Mouse (Mus musculus): Measurements from ENCODE around the gene Kcna1.

GRCm38 (mm10) chr6:126645044-126645541 lies 1.1 kb downstream of the Kcna1 start:
- TF ChIP-seq TBP (conservative IDR thresholded peaks at IDR 0.05; ENCODE audit: low read depth, low read length) (no peak), NRF1 (IDR thresholded peaks at IDR 0.05; ENCODE audit: low read depth, low read length) (no peak), CTCF (conservative IDR thresholded peaks at IDR 0.05 in 1 of 2, IDR thresholded peaks at IDR 0.05 in 1 of 2; ENCODE audit: low read depth in 2 of 2, low read length in 2 of 2) (no peak), EP300 (IDR thresholded peaks at IDR 0.05; ENCODE audit: low read length) (no peak), POLR2A (IDR thresholded peaks at IDR 0.05; ENCODE audit: low read depth, low read length) (no peak), MXI1 (IDR thresholded peaks at IDR 0.05; ENCODE audit: low read depth, low read length) (no peak)
